Mouse (Mus musculus) CD4-positive, CD25-positive, alpha-beta regulatory T cell, adult 2 months (primary cell): ENCODE data around the gene Gabarap.

Experiments used
- DNase-seq: peaks from one replicate; pipeline ENCODE4 v3.0.0-alpha.2; 2012; ENCODE audit warnings: low read depth, low spot score

Gene Gabarap

DNA sequence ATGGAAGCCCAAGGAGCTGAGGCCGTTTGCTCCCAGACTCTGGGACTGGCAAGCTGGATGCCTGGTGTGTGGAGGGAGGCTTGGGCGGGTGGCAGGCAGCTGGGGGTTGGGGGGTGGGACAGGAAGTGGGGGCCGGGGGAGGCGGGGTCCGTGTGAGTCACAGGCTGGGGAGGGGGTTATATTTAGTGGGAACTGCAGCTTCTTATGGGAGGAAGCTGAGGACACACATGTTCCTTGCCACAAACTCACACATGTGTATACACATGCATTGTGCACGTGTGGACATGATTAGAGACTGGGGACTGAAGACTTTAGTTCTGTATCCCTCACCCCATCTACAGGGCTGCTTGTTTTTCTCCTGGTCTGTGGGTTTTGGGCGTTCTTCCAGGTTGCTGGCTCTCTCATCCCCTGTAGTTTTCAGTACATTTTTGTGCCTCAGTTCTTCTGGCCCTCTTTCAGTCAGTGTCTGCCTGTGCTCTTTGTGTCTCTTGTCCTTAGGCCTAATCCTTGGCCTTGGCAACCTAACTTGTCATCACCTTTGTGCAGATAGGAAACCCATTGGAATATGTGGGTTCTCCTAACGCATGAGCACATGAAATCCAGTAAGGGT lies 29.2 kb downstream of the Gabarap start:
- DNase-seq, result peak; percentile 50

DNA sequence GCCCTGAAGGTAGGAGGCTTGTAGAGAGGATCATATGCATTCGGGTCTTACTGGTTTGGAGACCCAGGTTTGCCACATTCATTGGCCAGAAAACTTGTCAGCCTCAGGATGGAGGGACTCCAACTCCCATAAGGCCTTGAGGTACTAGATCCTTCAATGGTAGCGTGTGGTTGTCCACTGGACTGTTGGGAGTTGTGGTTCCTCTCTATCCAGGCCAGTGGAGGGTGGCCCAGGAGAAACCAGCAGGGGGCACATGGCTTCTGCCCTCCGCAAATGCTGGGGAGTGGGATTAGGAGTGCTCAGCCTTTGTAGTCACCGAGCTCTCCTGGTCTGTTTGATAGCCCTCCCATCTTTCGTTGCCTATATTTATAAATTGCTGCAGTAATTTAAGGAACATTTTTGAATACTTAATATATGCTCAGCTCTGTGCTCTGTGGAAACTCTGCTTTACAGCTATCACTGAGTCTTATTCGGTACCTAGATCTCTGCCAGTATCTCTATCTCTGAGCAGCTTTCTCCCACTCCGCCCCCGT lies 29.9 kb downstream of the Gabarap start:
- peak; percentile 86 for DNase-seq

DNA sequence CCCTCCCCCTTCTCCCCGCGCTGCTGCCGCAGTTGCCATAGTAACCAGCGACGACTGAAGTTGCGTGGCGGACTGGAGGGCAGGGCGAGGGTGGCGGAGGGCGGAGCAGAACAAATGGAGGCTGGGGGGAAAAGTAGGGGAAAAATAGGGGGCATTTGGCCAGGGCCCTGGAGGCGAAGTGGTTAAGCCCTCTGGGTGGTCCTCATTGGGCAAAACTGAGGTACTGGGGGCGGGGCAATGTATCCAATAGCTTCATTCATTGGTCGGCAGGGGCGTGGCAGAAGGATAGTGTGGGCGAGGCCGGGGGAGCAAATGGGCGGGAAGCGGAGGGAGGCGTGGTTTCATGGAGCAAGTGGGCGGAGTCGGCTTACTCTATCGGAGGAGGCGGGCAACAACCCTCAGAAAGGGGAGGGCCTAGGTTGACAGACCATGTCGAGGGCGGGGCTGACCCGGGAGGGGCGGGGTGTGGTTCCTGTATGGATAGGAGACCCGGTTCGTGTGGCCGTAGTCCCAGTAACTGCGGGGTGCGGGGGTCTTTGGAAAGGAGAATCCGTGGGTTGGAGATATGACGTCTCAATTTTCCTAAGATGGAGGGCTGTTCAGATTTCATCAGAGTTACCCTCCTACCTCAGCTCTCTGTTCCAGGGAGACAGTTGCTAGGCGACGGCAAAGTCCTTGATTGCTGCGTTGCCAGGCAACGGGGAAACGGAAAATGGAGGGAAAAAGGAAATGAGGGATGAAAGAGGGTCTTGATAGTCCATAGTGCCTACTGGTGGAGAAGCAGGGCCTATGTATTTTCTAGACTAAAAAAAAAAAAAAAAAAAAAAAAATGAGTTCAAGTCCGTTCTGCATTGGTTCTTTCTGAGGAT lies 30.6 kb downstream of the Gabarap start:
- DNase-seq, result peak; percentile 96

DNA sequence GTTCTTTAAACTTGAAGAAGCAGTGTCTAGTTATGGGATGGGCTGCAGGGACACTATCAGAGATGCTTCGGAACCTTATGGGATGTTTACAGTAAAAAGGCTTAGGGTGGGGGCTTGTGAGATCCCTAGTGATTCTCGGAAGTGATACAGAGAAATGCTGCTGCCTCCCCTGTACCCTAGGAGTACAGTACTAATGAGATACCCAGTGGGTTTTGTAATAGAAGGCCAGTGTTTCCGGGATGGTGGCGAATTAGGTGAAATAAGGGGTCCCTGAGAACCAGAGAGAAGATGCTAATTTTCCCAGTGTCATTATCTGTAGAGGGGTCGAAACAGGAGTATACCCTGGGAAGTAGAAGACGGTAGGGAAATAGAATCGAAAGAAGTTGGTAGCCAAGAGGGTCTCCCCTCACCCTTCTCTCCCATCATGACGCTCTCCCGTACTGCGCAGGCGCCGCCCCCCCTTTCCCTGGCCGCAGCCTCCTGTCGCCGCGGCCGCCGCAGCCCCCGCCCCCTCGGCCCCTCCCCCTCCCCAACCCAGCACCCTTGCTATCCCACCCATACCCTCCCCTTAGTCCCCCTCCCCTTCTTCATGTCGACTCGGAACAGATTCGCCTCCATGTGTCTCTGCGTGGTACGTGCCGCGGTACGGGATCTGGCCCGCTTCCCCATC lies 32.7 kb downstream of the Gabarap start:
- DNase-seq, result peak; percentile 34

DNA sequence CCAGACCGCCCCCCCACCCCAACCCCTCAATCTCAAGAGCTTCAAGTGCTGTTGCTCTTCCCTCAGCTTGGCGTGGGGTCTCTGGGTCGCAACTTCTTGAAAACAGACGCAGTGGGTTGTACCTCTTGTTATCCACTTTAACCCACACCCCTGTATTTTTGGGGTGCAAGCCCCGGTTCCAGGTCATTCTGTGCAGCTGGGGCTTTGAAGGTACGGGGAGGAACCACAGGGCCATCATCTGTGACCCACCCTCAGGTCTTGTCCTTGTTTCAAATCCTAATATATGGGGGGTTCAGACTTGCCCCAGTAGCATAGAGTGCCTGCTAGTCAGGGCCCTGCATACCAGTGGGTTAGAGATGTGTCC lies 33.2 kb downstream of the Gabarap start:
- no peak for DNase-seq

DNA sequence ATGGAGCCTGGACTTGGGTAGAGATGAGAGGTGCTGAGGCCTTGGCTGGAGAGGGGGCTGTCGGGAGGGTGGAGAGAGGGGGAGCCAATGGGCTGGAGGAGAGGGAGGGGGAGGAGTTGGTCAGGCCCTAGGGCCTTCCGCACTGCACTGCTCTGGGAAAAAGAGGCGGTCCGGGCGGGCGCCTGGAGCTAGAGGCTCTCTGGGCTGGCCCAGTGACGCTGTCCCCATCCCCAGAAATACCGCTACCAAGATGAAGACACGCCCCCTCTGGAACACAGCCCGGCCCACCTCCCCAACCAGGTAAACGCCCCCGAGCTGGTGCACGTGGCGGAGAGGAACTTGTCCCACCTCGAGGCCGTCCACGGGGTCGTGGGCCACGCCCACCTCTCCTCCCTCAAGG lies 35.7 kb downstream of the Gabarap start:
- DNase-seq, result peak; percentile 14

DNA sequence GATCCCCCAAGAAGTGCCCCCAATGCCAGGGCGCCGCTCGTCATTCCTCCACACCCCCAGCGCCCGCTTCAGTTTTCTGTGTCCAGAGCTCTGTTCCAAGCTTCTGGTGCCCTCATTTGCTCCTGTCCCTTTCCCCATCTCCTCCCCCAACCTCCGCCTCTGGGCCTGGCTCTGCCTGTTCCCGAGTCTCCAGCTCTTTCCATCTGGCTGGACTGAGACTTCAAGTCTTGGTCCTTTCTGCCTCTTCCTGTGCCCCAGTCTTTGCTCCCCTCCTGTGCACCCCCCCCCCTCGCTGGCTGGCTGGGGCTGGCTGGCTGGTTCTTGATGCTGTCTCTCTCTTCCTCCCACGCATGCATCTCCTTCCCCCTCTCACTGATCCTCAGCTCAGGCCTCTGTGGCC lies 36.5 kb downstream of the Gabarap start:
- DNase-seq, result peak; percentile 72

DNA sequence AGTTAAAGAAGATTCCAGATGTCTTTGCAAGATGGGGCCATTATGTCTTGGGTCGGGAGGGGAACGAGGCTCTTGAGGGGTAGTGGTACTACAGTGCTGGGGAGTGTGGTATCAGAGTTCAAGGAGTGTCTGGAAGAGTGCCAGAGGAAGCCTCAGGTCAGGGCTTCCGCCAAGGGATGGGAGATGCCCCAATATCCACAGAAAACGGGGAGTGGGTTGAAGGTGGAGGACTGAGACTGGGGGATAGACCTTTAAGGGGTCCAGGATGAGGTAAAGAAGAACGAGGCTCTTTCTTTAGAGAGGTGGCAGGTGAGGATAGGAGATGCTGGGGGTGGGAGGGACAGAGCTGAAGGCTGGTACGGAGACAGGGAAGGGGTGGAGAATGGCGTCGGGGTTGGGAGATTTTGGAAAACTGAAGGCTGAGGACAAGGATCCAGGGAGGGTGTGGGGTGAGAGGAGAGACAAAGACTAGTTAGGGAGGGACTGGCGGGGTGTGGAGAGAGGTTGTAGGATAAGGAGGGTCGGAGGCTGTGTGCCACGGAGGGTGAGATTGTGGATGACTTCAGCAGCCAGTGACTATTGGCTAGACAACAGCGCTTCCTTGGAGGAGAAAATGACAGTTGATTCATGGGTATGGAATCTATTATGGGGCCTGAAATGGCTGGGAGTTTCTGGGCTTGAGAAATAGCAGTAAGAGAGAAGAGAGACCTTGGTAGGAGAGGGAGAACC lies 37.6 kb downstream of the Gabarap start:
- peak; percentile 16 for DNase-seq

DNA sequence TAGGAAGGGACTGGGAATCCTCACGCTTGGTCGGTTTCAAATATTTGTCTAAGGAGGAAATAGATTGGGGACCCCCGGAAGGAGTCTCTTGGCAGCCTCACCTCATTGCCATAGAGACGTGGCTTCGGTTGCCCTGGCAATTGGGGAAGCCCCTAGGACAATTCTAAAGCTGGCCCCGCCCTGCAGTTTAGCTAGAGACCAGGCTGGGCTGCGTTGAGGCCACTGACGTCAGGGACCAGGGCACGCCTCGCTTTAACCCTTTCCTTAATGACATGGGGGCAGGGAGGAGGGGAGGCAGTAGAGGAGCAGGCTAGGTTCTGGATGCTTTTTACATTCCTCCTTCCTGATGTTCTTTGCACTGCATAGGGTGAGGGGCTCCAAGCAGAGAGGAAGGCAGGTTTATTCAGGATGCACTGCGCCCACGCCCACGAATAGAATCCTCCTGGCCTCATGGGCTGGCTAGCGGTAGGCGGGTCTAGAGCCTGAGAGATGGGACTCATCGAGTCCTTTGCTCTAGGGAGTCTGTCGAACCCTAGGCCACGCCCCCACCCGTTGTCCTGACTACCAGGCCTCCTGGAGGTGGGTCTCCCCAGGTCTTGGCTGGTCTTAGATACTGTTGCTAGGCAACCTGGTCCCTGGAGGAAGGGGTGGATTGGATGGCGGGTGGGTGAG lies 38.3 kb downstream of the Gabarap start:
- peak; percentile 94 for DNase-seq

DNA sequence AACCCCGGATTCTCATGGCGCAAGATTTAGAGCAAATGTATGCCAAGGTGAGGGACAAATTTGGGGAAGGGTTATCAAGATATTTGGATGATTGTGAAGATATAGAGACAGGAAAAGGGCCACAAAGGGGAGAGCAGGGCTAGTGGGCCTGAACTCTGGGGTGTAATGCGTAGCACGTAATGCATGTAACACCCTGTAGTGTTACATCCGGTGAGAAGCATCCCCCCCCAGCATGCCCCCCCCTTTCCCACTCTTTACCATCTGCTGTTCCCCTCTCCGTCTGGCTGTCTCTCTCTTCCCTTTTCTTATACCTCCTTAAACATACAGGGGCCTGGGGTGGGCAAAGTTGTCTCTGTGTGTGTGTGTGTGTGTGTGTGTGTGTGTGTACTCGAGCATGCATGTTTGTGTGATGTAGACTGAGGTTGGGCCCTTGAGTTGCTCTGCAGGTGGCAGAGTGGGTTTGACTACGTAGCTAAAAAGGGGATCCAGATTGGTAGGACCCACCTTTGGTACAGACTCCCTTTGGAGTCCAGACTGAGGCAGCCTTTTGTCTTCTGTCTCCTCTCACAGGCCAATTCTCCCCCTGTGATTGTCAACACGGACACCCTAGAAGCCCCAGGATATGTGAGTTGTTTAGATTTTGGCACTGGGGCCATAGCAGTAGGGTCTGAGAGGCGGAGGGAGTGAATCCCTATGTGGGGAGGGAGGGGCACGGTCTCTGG lies 39.0 kb downstream of the Gabarap start:
- no peak for DNase-seq

DNA sequence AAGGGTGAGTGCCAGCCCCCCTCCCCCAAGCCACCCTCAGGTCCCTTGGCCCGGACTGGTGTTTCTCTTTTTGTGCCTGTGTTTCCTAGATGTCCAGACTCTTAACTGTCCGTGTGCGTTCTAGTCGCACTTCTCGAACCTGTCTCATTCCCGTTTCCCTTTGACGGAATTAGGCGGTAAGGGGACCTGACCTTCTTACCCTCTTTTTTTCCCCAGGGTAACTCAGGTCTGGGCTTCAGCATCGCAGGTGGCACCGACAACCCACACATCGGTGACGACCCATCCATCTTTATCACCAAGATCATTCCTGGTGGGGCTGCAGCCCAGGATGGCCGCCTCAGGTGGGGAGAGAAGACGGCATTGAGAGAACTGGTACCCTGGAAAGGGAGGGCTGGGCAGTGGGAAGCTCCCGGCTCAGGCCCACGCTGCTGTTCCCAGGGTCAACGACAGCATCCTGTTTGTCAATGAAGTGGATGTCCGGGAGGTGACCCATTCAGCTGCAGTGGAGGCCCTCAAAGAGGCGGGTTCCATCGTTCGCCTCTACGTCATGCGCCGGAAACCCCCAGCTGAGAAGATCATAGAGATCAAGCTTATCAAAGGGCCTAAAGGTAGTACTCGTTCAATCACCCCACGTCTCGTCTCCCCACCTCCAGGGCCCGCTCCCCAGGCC lies 39.8 kb downstream of the Gabarap start:
- DNase-seq, result no peak

DNA sequence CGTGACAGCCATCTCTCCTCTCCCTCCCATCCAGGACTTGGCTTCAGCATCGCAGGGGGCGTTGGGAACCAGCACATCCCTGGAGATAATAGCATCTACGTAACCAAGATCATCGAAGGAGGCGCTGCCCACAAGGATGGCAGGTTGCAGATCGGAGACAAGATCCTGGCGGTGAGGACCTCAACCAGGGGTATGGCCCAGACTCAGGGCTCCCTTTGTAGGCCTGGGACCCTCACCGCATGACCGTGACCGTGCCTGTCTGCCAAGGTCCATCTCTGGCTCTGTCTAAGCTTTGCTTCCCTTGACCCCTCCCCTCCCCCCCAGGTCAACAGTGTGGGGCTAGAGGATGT lies 40.4 kb downstream of the Gabarap start:
- DNase-seq, result no peak

DNA sequence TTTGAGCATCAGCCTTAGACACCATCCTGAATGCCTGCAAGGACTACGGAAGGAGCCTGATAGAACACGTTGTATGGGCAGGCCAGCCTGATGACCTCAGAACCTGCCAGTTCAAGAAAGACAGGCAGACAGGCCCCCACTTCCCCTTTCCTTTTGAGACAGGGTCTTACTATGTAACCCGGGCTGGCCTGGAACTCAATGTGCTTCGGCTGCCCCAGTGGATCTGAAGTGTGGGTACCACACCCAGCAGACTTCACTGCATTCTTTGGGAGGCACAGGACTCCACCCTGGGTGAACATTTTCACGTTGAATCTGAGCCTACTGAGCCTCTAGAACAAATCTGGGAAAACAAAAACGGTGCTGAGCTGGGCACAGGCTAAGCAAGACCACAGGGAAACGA lies 47.2 kb downstream of the Gabarap start:
- no peak for DNase-seq

DNA sequence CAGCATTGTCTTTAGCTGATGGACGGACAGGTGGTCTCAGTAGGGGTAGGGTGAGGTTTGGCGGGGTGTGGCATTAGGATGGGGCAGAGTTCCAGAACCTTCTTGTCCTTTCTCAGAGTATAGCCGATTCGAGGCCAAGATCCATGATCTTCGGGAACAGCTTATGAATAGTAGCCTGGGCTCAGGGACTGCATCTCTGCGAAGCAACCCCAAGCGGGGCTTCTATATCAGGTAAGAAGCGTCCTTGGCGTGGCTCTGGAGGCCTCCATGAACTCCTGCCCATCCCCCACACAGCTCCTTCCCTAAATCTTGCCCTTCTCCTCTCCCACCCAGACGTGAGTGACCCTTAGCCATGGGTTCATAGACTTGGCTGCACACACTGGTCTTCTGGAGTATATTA lies 48.7 kb downstream of the Gabarap start:
- DNase-seq, result no peak

DNA sequence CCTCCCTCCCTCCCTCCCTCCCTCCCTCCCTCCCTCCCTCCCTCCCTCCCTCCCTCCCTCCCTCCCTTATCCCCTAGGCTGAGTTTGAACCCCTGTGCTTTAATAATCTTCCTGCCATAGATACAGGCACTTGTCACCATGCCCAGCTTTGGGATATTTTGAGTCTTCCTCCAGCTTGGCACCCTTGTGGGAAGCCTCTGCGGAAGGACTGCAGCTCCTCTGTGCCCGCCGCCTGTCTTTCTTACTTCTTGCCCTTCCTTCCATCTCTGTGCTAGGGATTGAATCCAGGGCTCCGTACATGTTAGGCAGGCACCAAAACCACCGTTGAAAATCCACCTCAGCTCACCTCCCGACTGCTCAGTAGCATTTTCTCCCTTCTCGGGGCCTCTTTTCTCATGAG lies 49.2 kb downstream of the Gabarap start:
- DNase-seq, result no peak

DNA sequence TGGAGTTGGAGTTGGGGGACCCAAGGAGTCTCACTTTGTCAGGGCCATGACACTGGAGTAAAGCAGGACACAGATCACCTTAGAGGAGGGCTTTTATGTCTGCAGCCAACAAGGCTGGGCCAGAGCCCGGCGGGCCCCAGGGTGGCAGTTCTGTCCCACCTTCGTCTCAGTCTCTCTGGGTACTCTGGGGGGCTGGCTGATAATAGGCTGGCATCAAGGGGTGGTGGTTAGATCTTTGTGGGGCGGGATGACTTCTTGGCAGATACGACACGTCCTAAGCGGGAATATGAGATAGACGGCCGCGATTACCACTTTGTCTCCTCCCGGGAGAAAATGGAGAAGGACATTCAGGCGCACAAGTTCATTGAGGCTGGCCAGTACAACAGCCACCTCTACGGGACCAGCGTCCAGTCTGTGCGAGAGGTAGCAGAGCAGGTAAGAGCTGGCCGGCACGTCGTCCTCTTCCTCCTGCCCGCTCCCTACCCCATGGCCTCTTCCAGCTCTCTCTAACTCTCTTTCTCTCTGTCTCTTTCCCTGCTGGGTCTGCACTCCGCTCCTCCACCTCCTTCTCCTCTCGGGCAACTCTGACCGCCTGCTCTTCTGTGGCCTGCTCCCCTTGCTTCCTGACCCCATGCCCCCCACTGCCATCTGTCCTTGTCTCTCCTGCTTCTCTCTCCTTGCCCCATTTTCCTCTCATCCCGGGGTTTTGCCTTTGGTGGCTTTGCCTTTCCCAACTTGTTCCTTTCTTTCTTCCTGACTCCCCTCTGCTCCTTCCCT lies 51.6 kb downstream of the Gabarap start:
- no peak for DNase-seq

DNA sequence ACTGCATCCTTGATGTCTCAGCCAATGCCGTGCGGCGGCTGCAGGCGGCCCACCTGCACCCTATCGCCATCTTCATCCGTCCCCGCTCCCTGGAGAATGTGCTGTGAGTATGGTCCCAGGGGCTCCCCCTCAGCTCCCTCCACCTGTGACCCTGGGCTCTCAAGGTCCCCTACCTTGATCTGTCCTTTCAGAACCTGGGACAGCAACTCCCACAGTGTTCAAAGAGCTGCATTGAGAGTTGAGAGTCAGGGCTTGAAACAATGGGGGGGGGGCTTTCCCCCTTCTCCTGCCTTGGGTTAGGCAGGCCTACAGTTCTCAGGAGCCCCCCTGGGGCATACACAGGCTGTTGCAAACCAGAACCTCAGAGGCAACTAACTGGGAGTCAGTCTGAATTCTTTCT lies 52.7 kb downstream of the Gabarap start:
- DNase-seq, result no peak
